7 mouse cellular contexts compared by ENCODE assay signal in genomic region chr15:98917538-98918498, GRCm38 (mm10). TPM values are rescaled to one million over a fixed set of nuclear protein-coding genes. Genes with fewer than 3 reads are reported as not detected.
DNase-seq lines count a peak whose midpoint lies in the region; ATAC-seq lines count a peak whose summit lies in the region.

Lmbr1l (minus strand) TSS chr15:98918231.

- peak; percentile 99 for DNase-seq in adrenal gland, postnatal 14 days
- peak; percentile 100 for DNase-seq in embryonic facial prominence, embryonic 11.5 days (ENCODE audit: low spot score)
- DNase-seq in kidney, adult 11 months, result peak; percentile 100
- peak; percentile 96 for DNase-seq in limb, embryonic 10.5 days (ENCODE audit: low spot score)
- peak; percentile 96 for DNase-seq in spleen, adult 12 weeks (ENCODE audit: low spot score)

- no peaks in the 10 kb centered on the region for H3K27me3 ChIP-seq in embryonic facial prominence, embryonic 11.5 days (ENCODE audit: control insufficient read depth, insufficient read depth, low read length)
- H3K27me3 ChIP-seq in limb, embryonic 10.5 days (ENCODE audit: low read depth, poor library complexity, severe bottlenecking), result no peaks in the 10 kb centered on the region
- H3K27me3 ChIP-seq in midbrain, embryonic 13.5 days, result no peaks in the 10 kb centered on the region

- no peaks in the 10 kb centered on the region for H3K4me1 ChIP-seq in embryonic facial prominence, embryonic 11.5 days (ENCODE audit: control insufficient read depth, insufficient read depth, low read length)
- peaks cover 20% of the 10 kb centered on the region for H3K4me1 ChIP-seq in limb, embryonic 10.5 days
- peaks cover 33% of the 10 kb centered on the region for H3K4me1 ChIP-seq in midbrain, embryonic 13.5 days (replicated peaks)

- H3K36me3 ChIP-seq in embryonic facial prominence, embryonic 11.5 days (replicated peaks; ENCODE audit: control insufficient read depth, insufficient read depth, low read depth, low read length), result no peaks in the 10 kb centered on the region; the same call in 1 of the 2 replicates
- H3K36me3 ChIP-seq in limb, embryonic 10.5 days, result peaks cover 33% of the 10 kb centered on the region
- peaks cover 25% of the 10 kb centered on the region for H3K36me3 ChIP-seq in midbrain, embryonic 13.5 days

- H3K4me2 ChIP-seq in embryonic facial prominence, embryonic 11.5 days (ENCODE audit: low read depth, low read length), result peak within 1 kb of the TSS; percentile 60
- H3K4me2 ChIP-seq in midbrain, embryonic 13.5 days (replicated peaks), result peak within 1 kb of the TSS; percentile 72

- peak within 1 kb of the TSS; percentile 87 for H3K9ac ChIP-seq in embryonic facial prominence, embryonic 11.5 days (replicated peaks; ENCODE audit: low read length)
- peak within 1 kb of the TSS; percentile 87 for H3K9ac ChIP-seq in midbrain, embryonic 13.5 days (replicated peaks)

- WGBS in embryonic facial prominence, embryonic 11.5 days, result under 1% methylated on average over 82 of the region's 82 CpGs
- WGBS in limb, embryonic 10.5 days, result under 1% methylated on average over 79 of the region's 82 CpGs
- WGBS in midbrain, embryonic 13.5 days, result 0% methylated on average over 82 of the region's 82 CpGs

- peak within 1 kb of the TSS; percentile 86 for H3K27ac ChIP-seq in embryonic facial prominence, embryonic 11.5 days (replicated peaks; ENCODE audit: low read depth, low read length)
- H3K27ac ChIP-seq in limb, embryonic 10.5 days, result peak within 1 kb of the TSS; percentile 94
- H3K27ac ChIP-seq in midbrain, embryonic 13.5 days, result peak within 1 kb of the TSS; percentile 97

- H3K9me3 ChIP-seq in embryonic facial prominence, embryonic 11.5 days (replicated peaks; ENCODE audit: control insufficient read depth, low read length), result no peaks in the 10 kb centered on the region
- H3K9me3 ChIP-seq in limb, embryonic 10.5 days (replicated peaks), result no peaks in the 10 kb centered on the region
- H3K9me3 ChIP-seq in midbrain, embryonic 13.5 days, result no peaks in the 10 kb centered on the region

- peak; percentile 96 for ATAC-seq in embryonic facial prominence, embryonic 11.5 days (replicated peaks; ENCODE audit: insufficient number of reproducible peaks, low FRiP score, low TSS enrichment, low read depth)
- ATAC-seq in granulocyte monocyte progenitor cell, adult 5-6 weeks (replicated peaks; ENCODE audit: poor library complexity, severe bottlenecking), result peak; percentile 97
- peak; percentile 99 for ATAC-seq in midbrain, embryonic 13.5 days

- H3K4me3 ChIP-seq in embryonic facial prominence, embryonic 11.5 days (ENCODE audit: low read depth, low read length), result peak within 1 kb of the TSS; percentile 94
- peak within 1 kb of the TSS; percentile 80 for H3K4me3 ChIP-seq in limb, embryonic 10.5 days
- H3K4me3 ChIP-seq in midbrain, embryonic 13.5 days (replicated peaks), result peak within 1 kb of the TSS; percentile 88

RNA-seq across cellular contexts. Expression of gene Lmbr1l, which starts in this region (rescaled TPM):
- 21.4 and 26.3 TPM in 2 replicates for total RNA-seq in adrenal gland, postnatal 14 days (2021)
- 3.9 and 7.1 TPM in 2 replicates for polyA plus RNA-seq in embryonic facial prominence, embryonic 11.5 days (2014; fragmentation: Nextera tagmentation; extraction: Ambion mirVana)
- 3.5 and 8.5 TPM in 2 replicates for total RNA-seq in granulocyte monocyte progenitor cell, adult 5-6 weeks (2014; fragmentation: Nextera tagmentation)
- total RNA-seq in granulocyte monocyte progenitor cell, adult 5-6 weeks (2017), result 7.7 and 11.9 TPM in 2 replicates
- 23.9 and 28.3 TPM in 2 replicates for polyA plus RNA-seq in limb, embryonic 10.5 days (2016; fragmentation: Nextera tagmentation; extraction: Ambion mirVana)
- 40.7 and 50.1 TPM in 2 replicates for polyA plus RNA-seq in midbrain, embryonic 13.5 days (2015; fragmentation: Nextera tagmentation; extraction: Ambion mirVana)

Comparison
In these comparisons a context has a peak if more than half of its experiments do, and no peak if none do; other contexts are left out.
1. Peak in every context shown above with its lines: DNase-seq, ATAC-seq, H3K4me3 ChIP-seq and H3K27ac ChIP-seq.